In genomic region chr1:171698983-171699382, GRCm38 (mm10) we compare ENCODE assay signal across 9 mouse cellular contexts. TPM values are rescaled to one million over a fixed set of nuclear protein-coding genes. Genes with fewer than 3 reads are reported as not detected.
DNase-seq lines count a peak whose midpoint lies in the region; ATAC-seq and TF ChIP-seq lines count a peak whose summit lies in the region.
"Had no signal": no experiment of that assay in that cellular context is flagged by ENCODE, and none has a peak within 500 bp of the region (broad histone marks: within the 10 kb centered on the region; RNA-seq: fewer than 3 reads in every experiment).

No protein-coding gene starts in this region.

- no peak for DNase-seq in kidney, adult 2 months
- peak; percentile 59 for DNase-seq in MEL (ENCODE audit: low read depth, low spot score)
- DNase-seq in embryo, embryonic 11 days: peak; percentile 63
- DNase-seq in limb, embryonic 14.5 days (ENCODE audit: low spot score): peak; percentile 21
- peak; percentile 60 for DNase-seq in spleen, adult 12 weeks (ENCODE audit: low spot score)
- no peak for DNase-seq in gastrocnemius, postnatal 25 days

- H3K9ac ChIP-seq in kidney, embryonic 16.5 days (replicated peaks; ENCODE audit: low read length): no peak overlapping the region
- no peak overlapping the region for H3K9ac ChIP-seq in MEL (ENCODE audit: control insufficient read depth, low read depth, low read length, poor library complexity, severe bottlenecking)
- H3K9ac ChIP-seq in limb, embryonic 14.5 days (ENCODE audit: low read depth, low read length, severe bottlenecking): no peak overlapping the region
- H3K9ac ChIP-seq: limb, embryonic 15.5 days had no signal

- H3K9me3 ChIP-seq in kidney, embryonic 16.5 days (ENCODE audit: low read length): no peaks in the 10 kb centered on the region
- no peaks in the 10 kb centered on the region for H3K9me3 ChIP-seq in MEL (replicated peaks; ENCODE audit: insufficient read depth, low read length)
- H3K9me3 ChIP-seq in limb, embryonic 14.5 days (ENCODE audit: control insufficient read depth, low read length): no peaks in the 10 kb centered on the region
- H3K9me3 ChIP-seq: limb, embryonic 15.5 days had no signal

- H3K4me2 ChIP-seq in kidney, embryonic 16.5 days (replicated peaks; ENCODE audit: low read depth, low read length): no peak overlapping the region
- no peak overlapping the region for H3K4me2 ChIP-seq in limb, embryonic 14.5 days (replicated peaks; ENCODE audit: low read depth, low read length, severe bottlenecking)
- H3K4me2 ChIP-seq: limb, embryonic 15.5 days had no signal

- no peak overlapping the region for H3K27ac ChIP-seq in kidney, adult 2 months (ENCODE audit: insufficient read depth, low read depth, low read length)
- no peak overlapping the region for H3K27ac ChIP-seq in kidney, embryonic 16.5 days (ENCODE audit: low read length)
- no peak overlapping the region for H3K27ac ChIP-seq in MEL (ENCODE audit: control insufficient read depth, low read depth, low read length)
- H3K27ac ChIP-seq in limb, embryonic 14.5 days (replicated peaks; ENCODE audit: low read depth, low read length): no peak overlapping the region
- H3K27ac ChIP-seq: limb, embryonic 15.5 days had no signal

- 15% methylated on average over 6 of the region's 6 CpGs for WGBS in kidney, adult 2 months
- WGBS in kidney, embryonic 16.5 days: 19% methylated on average over 6 of the region's 6 CpGs
- 22% methylated on average over 6 of the region's 6 CpGs for WGBS in limb, embryonic 14.5 days

- no peaks in the 10 kb centered on the region for H3K36me3 ChIP-seq in kidney, adult 2 months (ENCODE audit: control insufficient read depth, insufficient read depth, low read length)
- H3K36me3 ChIP-seq in kidney, embryonic 16.5 days (ENCODE audit: insufficient read depth, low read length): no peaks in the 10 kb centered on the region
- peaks cover 7 to 13% of the 10 kb centered on the region in 2 experiments for H3K36me3 ChIP-seq in MEL (ENCODE audit: control insufficient read depth in 1 of 2, insufficient read depth in 2 of 2, low read length in 2 of 2)
- no peaks in the 10 kb centered on the region for H3K36me3 ChIP-seq in limb, embryonic 14.5 days (ENCODE audit: control insufficient read depth, insufficient read depth, low read length)
- H3K36me3 ChIP-seq: limb, embryonic 15.5 days had no signal

- H3K4me3 ChIP-seq in kidney, adult 2 months (ENCODE audit: insufficient read depth, low read depth, low read length): no peak overlapping the region
- H3K4me3 ChIP-seq in kidney, embryonic 16.5 days (ENCODE audit: low read length): no peak overlapping the region
- H3K4me3 ChIP-seq in MEL (ENCODE audit: control insufficient read depth in 1 of 2, insufficient read depth in 1 of 2, low read depth in 2 of 2, low read length in 2 of 2): no peak overlapping the region
- no peak overlapping the region for H3K4me3 ChIP-seq in limb, embryonic 14.5 days (replicated peaks; ENCODE audit: low read length)
- H3K4me3 ChIP-seq: limb, embryonic 15.5 days had no signal

- H3K79me2 ChIP-seq in MEL (ENCODE audit: control insufficient read depth, insufficient read depth, low read length, poor library complexity): peaks cover under 1% of the 10 kb centered on the region

- TF ChIP-seq CTCF in kidney, adult 2 months (conservative IDR thresholded peaks at IDR 0.05; ENCODE audit: insufficient read depth, insufficient read length, low read depth, low read length): 0 out of 2 replicates have a peak, but pooled peaks have one; percentile 9
- peak; percentile 22 to 63 (median 54); a peak in 5 of 6 replicates for TF ChIP-seq CTCF in MEL (IDR thresholded peaks at IDR 0.05 in 2 of 3, conservative IDR thresholded peaks at IDR 0.05 in 1 of 3; ENCODE audit: control insufficient read depth in 1 of 3, insufficient read depth in 1 of 3, low read depth in 2 of 3, low read length in 3 of 3, poor library complexity in 1 of 3, severe bottlenecking in 1 of 3)

- TF ChIP-seq EP300 in MEL (IDR thresholded peaks at IDR 0.05; ENCODE audit: low read depth in 1 of 2, low read length in 2 of 2): no peak

- H3K4me1 ChIP-seq in kidney, adult 2 months (ENCODE audit: control insufficient read depth, insufficient read depth, low read length): no peaks in the 10 kb centered on the region
- no peaks in the 10 kb centered on the region for H3K4me1 ChIP-seq in kidney, embryonic 16.5 days (ENCODE audit: insufficient read depth, low read length)
- H3K4me1 ChIP-seq in MEL (ENCODE audit: control insufficient read depth in 1 of 2, insufficient read depth in 2 of 2, low read length in 2 of 2): 0 out of 4 replicates have a peak, but pooled peaks cover 0 to 2% of the 10 kb centered on the region in 2 experiments
- no peaks in the 10 kb centered on the region for H3K4me1 ChIP-seq in limb, embryonic 14.5 days (ENCODE audit: control insufficient read depth, insufficient read depth, low read length)
- H3K4me1 ChIP-seq: limb, embryonic 15.5 days had no signal

- H3K27me3 ChIP-seq in kidney, adult 2 months (replicated peaks; ENCODE audit: control insufficient read depth, insufficient read depth, low read length): no peaks in the 10 kb centered on the region
- H3K27me3 ChIP-seq in kidney, embryonic 16.5 days (ENCODE audit: insufficient read depth, low read length): no peaks in the 10 kb centered on the region
- no peaks in the 10 kb centered on the region for H3K27me3 ChIP-seq in MEL (ENCODE audit: control insufficient read depth in 1 of 2, insufficient read depth in 2 of 2, low read length in 2 of 2)
- H3K27me3 ChIP-seq in limb, embryonic 14.5 days (ENCODE audit: control insufficient read depth, insufficient read depth, low read length): no peaks in the 10 kb centered on the region
- H3K27me3 ChIP-seq: limb, embryonic 15.5 days had no signal

- no peak for TF ChIP-seq POLR2A in kidney, adult 2 months (IDR thresholded peaks at IDR 0.05; ENCODE audit: low read depth, low read length)
- no peak for TF ChIP-seq POLR2A in MEL (IDR thresholded peaks at IDR 0.05; ENCODE audit: control insufficient read depth in 1 of 2, insufficient read depth in 1 of 2, low read depth in 1 of 2, low read length in 2 of 2, poor library complexity in 1 of 2)
- no peak for TF ChIP-seq POLR2A in limb, embryonic 14.5 days (IDR thresholded peaks at IDR 0.05; ENCODE audit: borderline replicate concordance, extremely low read depth, insufficient read depth, insufficient read length)

- no peak for ATAC-seq in kidney, embryonic 16.5 days (ENCODE audit: low FRiP score, low TSS enrichment)
- no peak for ATAC-seq in limb, embryonic 14.5 days (ENCODE audit: low FRiP score, low read depth)
- ATAC-seq in erythroid progenitor cell, adult 5-6 weeks (replicated peaks; ENCODE audit: low FRiP score, poor library complexity, severe bottlenecking): no peak

- TF ChIP-seq RAD21 in MEL (IDR thresholded peaks at IDR 0.05; ENCODE audit: low read depth, low read length): peak; percentile 36

TF ChIP-seq in MEL, 35 proteins besides CTCF, POLR2A, EP300 and RAD21:
- peak; percentile 55 for TF ChIP-seq SMC3 (IDR thresholded peaks at IDR 0.05; ENCODE audit: low read depth, low read length)
- no peak for TF ChIP-seq ZNF384 (IDR thresholded peaks at IDR 0.05; ENCODE audit: low read depth, low read length)
- TF ChIP-seq SIN3A (IDR thresholded peaks at IDR 0.05; ENCODE audit: low read length): no peak
- TF ChIP-seq ZMIZ1 (IDR thresholded peaks at IDR 0.05; ENCODE audit: low read depth, low read length): no peak
- TF ChIP-seq HCFC1 (IDR thresholded peaks at IDR 0.05; ENCODE audit: low read depth, low read length): no peak
- TF ChIP-seq ZC3H11A (IDR thresholded peaks at IDR 0.05; ENCODE audit: low read depth, low read length): peak; percentile 27; the same call in 1 of the 2 replicates

RNA-seq across cellular contexts. Expression of gene Cd48, which starts 17.2 kb away (rescaled TPM):
- 2.7 and 4.3 TPM in 2 replicates for polyA plus RNA-seq in kidney, adult 2 months (2012; rRNA removed)
- polyA plus RNA-seq in kidney, embryonic 16.5 days (2015; fragmentation: Nextera tagmentation; extraction: Ambion mirVana): 2.3 and 2.8 TPM in 2 replicates
- total RNA-seq in MEL (2012; rRNA removed): 84.6 and 108 TPM in 2 replicates
- 10 to 100 TPM in 1 of 2 experiments, not detected in 1; 64.6 TPM for polyA plus RNA-seq in MEL (2012; ENCODE audit: insufficient read depth in 1 of 2, insufficient read length in 2 of 2, low read depth in 1 of 2, low replicate concordance in 2 of 2, missing spikeins in 1 of 2)
- polyA plus RNA-seq in limb, embryonic 14.5 days (2012; rRNA removed): 2.3 and 2.4 TPM in 2 replicates
- polyA plus RNA-seq in limb, embryonic 14.5 days (2014; fragmentation: Nextera tagmentation; extraction: Ambion mirVana): 5.0 and 5.4 TPM in 2 replicates
- total RNA-seq in erythroid progenitor cell, adult 5-6 weeks (2015; ENCODE audit: low replicate concordance): 36.5 and 53.0 TPM in 2 replicates
- 15.0 and 22.4 TPM in 2 replicates for total RNA-seq in erythroid progenitor cell, adult 5-6 weeks (2017; ENCODE audit: low replicate concordance)
- total RNA-seq in gastrocnemius, postnatal 25 days (2021): under 1 TPM; 0.54 to 0.82 TPM

RNA-seq across cellular contexts. Expression of gene Slamf7, which starts 46.1 kb away (rescaled TPM):
- polyA plus RNA-seq in kidney, adult 2 months (2012; rRNA removed): 1.1 and 1.5 TPM in 2 replicates
- polyA plus RNA-seq in kidney, embryonic 16.5 days (2015; fragmentation: Nextera tagmentation; extraction: Ambion mirVana): not detected in 2 replicates
- not detected in 2 replicates for total RNA-seq in MEL (2012; rRNA removed)
- polyA plus RNA-seq in MEL (2012; ENCODE audit: insufficient read depth in 1 of 2, insufficient read length in 2 of 2, low read depth in 1 of 2, low replicate concordance in 2 of 2, missing spikeins in 1 of 2): not detected
- polyA plus RNA-seq in limb, embryonic 14.5 days (2012; rRNA removed): 0.09 and 0.27 TPM in 2 replicates
- 0.18 and 0.21 TPM in 2 replicates for polyA plus RNA-seq in limb, embryonic 14.5 days (2014; fragmentation: Nextera tagmentation; extraction: Ambion mirVana)
- total RNA-seq in erythroid progenitor cell, adult 5-6 weeks (2015; ENCODE audit: low replicate concordance): 6.8 and 7.5 TPM in 2 replicates
- 4.7 and 16.6 TPM in 2 replicates for total RNA-seq in erythroid progenitor cell, adult 5-6 weeks (2017; ENCODE audit: low replicate concordance)
- not detected for total RNA-seq in gastrocnemius, postnatal 25 days (2021)

Comparison
In these comparisons a context has a peak if more than half of its experiments do, and no peak if none do; other contexts are left out.
1. DNase-seq: peak in MEL (single experiment), embryo, embryonic 11 days (single experiment), limb, embryonic 14.5 days (single experiment) and spleen, adult 12 weeks (single experiment); none in kidney, adult 2 months (single experiment) and gastrocnemius, postnatal 25 days (single experiment).